Mouse (Mus musculus) liver, postnatal 0 days (tissue): ENCODE data around the gene Hibch. TPM values are rescaled to one million over a fixed set of nuclear protein-coding genes. Genes with fewer than 3 reads are reported as not detected.

Source experiments
- ATAC-seq: fragments of 200-750 bp; cut with Nextera tagmentation; 2 replicates; pipeline ENCODE4 v1.8.0; 2017; ENCODE audit warnings: mild to moderate bottlenecking, moderate library complexity
- DNase-seq: peaks from one replicate; pipeline ENCODE4 v3.0.0-alpha.2; 2016
- H3K27ac ChIP-seq: fragments of 300-500 bp; sonication (generic); 2 replicates; pipeline ENCODE4 v1.5.1; 2014; ENCODE audit warnings: antibody characterized with exemption, moderate library complexity, mild to moderate bottlenecking, low read depth
- H3K27me3 ChIP-seq: fragments of 300-500 bp; sonication (generic); 2 replicates; pipeline ENCODE4 v1.6.1; 2014; ENCODE audit warnings: low read length, control low read depth, mixed read lengths; ENCODE audit not compliant: insufficient read depth
- H3K36me3 ChIP-seq: fragments of 300-500 bp; sonication (generic); replicated peaks from 2 replicates; pipeline ENCODE4 v1.6.1; 2014; ENCODE audit warnings: mild to moderate bottlenecking, control low read depth, low read length, moderate library complexity, mixed read lengths; ENCODE audit not compliant: insufficient read depth
- H3K4me1 ChIP-seq: fragments of 300-500 bp; sonication (generic); 2 replicates; pipeline ENCODE4 v1.6.1; 2014; ENCODE audit warnings: antibody characterized with exemption, mild to moderate bottlenecking, control low read depth; ENCODE audit not compliant: insufficient read depth
- H3K4me2 ChIP-seq: fragments of 300-500 bp; sonication (generic); 2 replicates; pipeline ENCODE4 v1.6.1; 2014; ENCODE audit warnings: low read depth, mild to moderate bottlenecking, low read length, moderate library complexity, mixed read lengths
- H3K4me3 ChIP-seq: fragments of 300-500 bp; sonication (generic); 2 replicates; pipeline ENCODE4 v1.5.1; 2014; ENCODE audit warnings: low read depth, low read length
- H3K9ac ChIP-seq: fragments of 300-500 bp; sonication (generic); replicated peaks from 2 replicates; pipeline ENCODE4 v1.6.1; 2014; ENCODE audit warnings: mild to moderate bottlenecking, moderate library complexity
- H3K9me3 ChIP-seq: fragments of 300-500 bp; sonication (generic); 2 replicates; pipeline ENCODE4 v1.6.1; 2016; ENCODE audit warnings: mild to moderate bottlenecking, control low read depth, low read length, mixed read lengths
- CTCF ChIP-seq: sonication (generic); IDR thresholded peaks from 2 replicates; pipeline ENCODE4 v1.5.1; 2016; ENCODE audit warnings: antibody characterized with exemption, low read depth
- EP300 ChIP-seq: IDR thresholded peaks from 2 replicates; pipeline ENCODE4 v1.6.1; 2016; ENCODE audit warnings: antibody characterized with exemption, low read depth, mild to moderate bottlenecking
- WGBS: fragments of 180-500 bp; shearing (Covaris S2); extraction: QIAGEN DNeasy Blood & Tissue Kit; methylation state at CpG from one replicate; pipeline ENCODE4 v1.1.7; 2014; ENCODE audit not compliant: insufficient replicate concordance; 5-methylcytosine and 5-hydroxymethylcytosine counted together
- polyA plus RNA-seq: library from polyadenylated mRNA; unstranded; fragments of >200 nt; fragmentation: Nextera tagmentation; extraction: Ambion mirVana; gene quantifications from 2 replicates; pipeline ENCODE4 v1.2.1, GENCODE M21; 2015

Hibch gene
- polyA plus RNA-seq, 1 experiment from 2014 or later: 30.1 TPM

DNA sequence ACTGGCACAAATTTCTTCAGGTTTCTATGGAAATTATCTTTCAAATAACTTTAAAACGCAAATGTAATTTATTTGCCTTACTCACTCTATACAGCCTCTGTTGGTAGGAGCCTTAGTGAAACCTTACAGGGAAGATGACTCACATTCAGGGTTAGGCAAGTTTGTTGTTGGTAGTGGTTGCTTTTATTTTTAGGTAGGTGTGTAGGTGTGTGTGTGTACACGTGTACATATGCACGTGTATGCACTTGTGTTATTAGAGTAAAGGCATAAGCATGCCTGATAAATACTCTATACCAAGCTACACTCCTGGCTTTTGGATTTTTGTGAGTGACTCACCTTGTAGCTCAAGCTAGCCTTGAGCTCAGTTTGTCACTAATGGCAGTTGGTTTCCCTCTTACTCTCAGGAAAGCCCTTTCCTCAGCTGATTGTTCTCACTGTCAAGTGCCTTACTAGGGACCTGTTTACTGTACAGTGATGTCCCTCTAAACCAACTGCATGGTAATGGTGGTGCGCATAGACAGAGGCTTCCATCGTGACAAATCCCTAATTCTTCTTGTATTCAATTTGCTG lies 42.2 kb upstream of the Hibch start:
- TF ChIP-seq CTCF: no peak
- no peak for TF ChIP-seq EP300
- ATAC-seq (no peak), DNase-seq (no peak)
- 76% methylated on average over 5 of the region's 5 CpGs for WGBS
- Histone ChIP-seq H3K9me3 (no peaks in the 10 kb centered on the region), H3K4me1 (peaks cover 47% of the 10 kb centered on the region), H3K4me3 (no peak overlapping the region), H3K27me3 (no peaks in the 10 kb centered on the region), H3K4me2 (no peak overlapping the region), H3K36me3 (no peaks in the 10 kb centered on the region), H3K9ac (no peak overlapping the region), H3K27ac (no peak overlapping the region)

GRCm38 (mm10) chr1:52805041-52805440 lies 39.7 kb upstream of the Hibch start:
- WGBS: 46% methylated on average over 1 of the region's 1 CpGs
- TF ChIP-seq EP300 (no peak), CTCF (no peak)

DNA sequence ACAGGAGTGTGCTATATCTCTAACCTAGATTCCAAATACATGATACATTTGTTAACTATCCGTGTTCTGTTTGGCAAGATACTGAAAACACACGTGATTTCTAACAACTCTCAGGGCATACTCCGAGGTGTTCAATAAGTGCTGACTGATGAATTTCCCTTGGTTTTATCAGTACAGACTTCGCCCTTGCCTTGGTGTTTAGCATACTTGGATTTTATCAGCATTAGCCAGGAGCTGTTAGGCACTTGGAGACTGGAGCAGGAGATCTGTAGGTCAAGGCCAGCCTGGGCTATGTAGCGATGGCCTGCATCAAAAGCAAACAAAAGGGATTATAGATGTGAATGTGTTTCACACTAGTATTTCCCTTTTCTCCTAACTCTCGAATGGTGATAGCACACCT lies 36.3 kb upstream of the Hibch start:
- H3K36me3 ChIP-seq: peaks cover 2% of the 10 kb centered on the region
- H3K4me2 ChIP-seq: no peak overlapping the region
- H3K9ac ChIP-seq: no peak overlapping the region
- no peaks in the 10 kb centered on the region for H3K27me3 ChIP-seq
- H3K4me1 ChIP-seq: peaks cover 6% of the 10 kb centered on the region; the same call in 1 of the 2 replicates
- TF ChIP-seq CTCF: no peak
- no peak for TF ChIP-seq EP300
- WGBS: 68% methylated on average over 6 of the region's 6 CpGs
- H3K4me3 ChIP-seq: no peak overlapping the region
- ATAC-seq: no peak
- DNase-seq: no peak
- no peak overlapping the region for H3K27ac ChIP-seq
- H3K9me3 ChIP-seq: no peaks in the 10 kb centered on the region

More at GRCm38 (mm10) chr1:52805041-52805440, 39.7 kb upstream of the Hibch start:
- Histone ChIP-seq H3K27ac (no peak overlapping the region; the same call in 1 of the 2 replicates), H3K27me3 (no peaks in the 10 kb centered on the region), H3K4me2 (no peak overlapping the region), H3K4me1 (peaks cover 25% of the 10 kb centered on the region), H3K9ac (no peak overlapping the region), H3K36me3 (no peaks in the 10 kb centered on the region; the same call in 1 of the 2 replicates), H3K9me3 (no peaks in the 10 kb centered on the region), H3K4me3 (no peak overlapping the region)
- DNase-seq (no peak), ATAC-seq (no peak)

DNA sequence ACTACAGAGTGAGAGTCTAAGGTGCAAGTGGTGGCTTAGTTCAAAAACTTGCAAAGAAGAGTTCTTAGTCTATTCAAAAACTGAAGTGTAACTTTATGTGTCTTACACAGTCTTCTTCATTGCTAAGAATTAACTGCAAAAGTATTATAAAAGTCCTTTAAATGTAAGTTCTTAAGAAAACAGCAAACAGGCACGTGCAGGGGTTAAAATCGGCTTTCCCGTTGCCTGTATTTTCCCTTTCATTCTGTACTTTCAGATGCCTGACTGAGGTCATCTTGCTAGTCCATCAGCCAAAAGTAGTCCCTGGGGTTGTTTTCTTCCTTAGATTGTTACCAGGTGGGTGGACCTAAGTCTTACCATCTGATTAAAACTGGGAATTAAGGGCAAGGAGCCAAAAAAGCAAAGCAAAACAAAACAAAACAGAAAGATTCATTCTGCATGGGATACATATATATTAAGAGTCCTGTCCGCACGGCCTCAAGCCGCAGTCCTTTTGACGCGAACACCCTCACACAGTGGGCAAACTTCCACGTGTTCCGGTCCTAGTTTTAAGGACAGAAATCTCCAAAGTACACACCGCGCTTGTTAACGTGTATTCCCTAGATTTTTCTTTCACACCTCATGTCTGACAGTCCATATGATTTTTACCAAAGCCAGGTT lies 28.4 kb upstream of the Hibch start:
- no peaks in the 10 kb centered on the region for H3K9me3 ChIP-seq
- no peak for DNase-seq
- no peaks in the 10 kb centered on the region for H3K27me3 ChIP-seq
- peak overlapping the region; percentile 80; the same call in 1 of the 2 replicates for H3K9ac ChIP-seq
- H3K4me2 ChIP-seq: peak overlapping the region; percentile 96
- no peak for ATAC-seq
- peaks cover 13% of the 10 kb centered on the region for H3K4me1 ChIP-seq
- no peaks in the 10 kb centered on the region; the same call in 1 of the 2 replicates for H3K36me3 ChIP-seq
- WGBS: 58% methylated on average over 13 of the region's 13 CpGs
- TF ChIP-seq CTCF (no peak), EP300 (no peak)
- H3K4me3 ChIP-seq: peak overlapping the region; percentile 75
- H3K27ac ChIP-seq: 0 out of 2 replicates have a peak overlapping the region, but pooled peaks have one; percentile 90

DNA sequence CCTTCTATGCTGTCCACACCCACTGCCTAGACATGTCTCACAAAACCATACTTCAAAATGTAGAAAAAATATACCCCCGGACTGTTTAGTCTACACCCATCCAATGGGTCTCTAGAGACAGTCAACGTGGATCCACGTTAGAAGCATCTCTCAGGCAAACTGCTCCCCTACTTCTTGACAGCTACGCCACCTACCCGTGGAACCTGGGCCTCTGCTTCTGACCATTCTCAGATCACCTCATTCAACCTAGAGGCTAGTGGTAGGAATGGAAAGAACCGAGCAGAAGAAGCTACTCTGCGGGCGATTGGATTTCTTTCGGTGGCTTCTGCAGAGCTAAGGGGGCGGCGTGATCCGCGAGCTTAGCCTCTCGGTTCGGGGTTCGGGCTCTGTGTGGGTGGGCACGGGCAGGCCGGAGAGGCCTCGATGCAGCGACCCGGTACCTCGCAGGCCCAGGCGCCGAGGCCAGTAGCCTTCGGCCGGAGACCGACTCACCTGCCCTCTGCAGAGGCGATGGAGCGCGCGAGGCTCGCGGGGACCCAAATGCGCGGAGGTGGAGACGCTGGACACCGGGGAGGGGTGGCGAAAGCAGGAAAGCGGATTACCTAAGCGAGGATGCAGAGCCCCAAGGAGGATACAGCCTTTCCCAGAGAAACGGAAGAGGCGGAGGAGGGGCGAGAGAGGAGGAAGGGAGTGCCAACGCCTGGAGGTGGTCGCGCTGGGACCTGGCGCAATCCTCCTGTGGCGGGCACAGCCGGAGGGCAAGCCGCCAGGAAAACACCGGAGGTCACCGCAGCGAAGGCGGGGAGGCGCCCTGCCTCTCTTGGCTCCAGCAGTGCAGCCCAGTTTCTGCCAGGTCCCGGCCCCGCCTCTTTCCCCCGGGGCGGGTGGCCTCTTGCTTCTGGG lies 27.6 kb upstream of the Hibch start, which contains the start of gene Inpp1:
Gene Inpp1, minus strand, starts transcription at position 779 of the 903 bp plus-strand sequence.
- Histone ChIP-seq H3K36me3 (no peaks in the 10 kb centered on the region; the same call in 1 of the 2 replicates), H3K9ac (peak within 1 kb of the TSS; percentile 80), H3K4me1 (peaks cover 13% of the 10 kb centered on the region), H3K9me3 (no peaks in the 10 kb centered on the region), H3K4me2 (peak within 1 kb of the TSS; percentile 96), H3K4me3 (peak within 1 kb of the TSS; percentile 75), H3K27me3 (no peaks in the 10 kb centered on the region), H3K27ac (peak within 1 kb of the TSS; percentile 90)
- TF ChIP-seq CTCF (peak; percentile 70), EP300 (peak; percentile 19; the same call in 1 of the 2 replicates)
- DNase-seq (peak; percentile 85), ATAC-seq (peak; percentile 88)
- WGBS: under 1% methylated on average over 53 of the region's 59 CpGs

DNA sequence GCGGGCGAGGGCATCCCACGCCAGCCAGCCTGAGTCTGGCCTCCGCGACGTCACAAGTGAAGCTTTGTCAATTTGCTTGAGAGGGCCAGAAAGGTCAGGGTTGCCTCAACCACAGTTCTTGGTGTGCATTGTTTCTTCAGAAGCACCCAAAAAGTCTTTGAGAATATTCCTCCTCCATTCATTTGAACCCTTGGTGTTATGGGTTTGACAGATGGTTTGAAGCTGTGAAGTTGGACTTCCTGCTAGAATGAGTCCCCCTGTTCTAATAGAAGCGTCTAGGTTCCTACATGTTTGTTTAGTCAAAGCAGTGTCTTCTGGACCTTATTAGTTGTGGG lies 26.9 kb upstream of the Hibch start:
- peaks cover 13% of the 10 kb centered on the region for H3K4me1 ChIP-seq
- no peaks in the 10 kb centered on the region for H3K27me3 ChIP-seq
- WGBS: 3% methylated on average over 6 of the region's 7 CpGs
- H3K9me3 ChIP-seq: no peaks in the 10 kb centered on the region
- ATAC-seq (no peak), DNase-seq (no peak)
- peak overlapping the region; percentile 90; the same call in 1 of the 2 replicates for H3K27ac ChIP-seq
- peak overlapping the region; percentile 75 for H3K4me3 ChIP-seq
- TF ChIP-seq CTCF (no peak), EP300 (no peak)
- H3K9ac ChIP-seq: peak overlapping the region; percentile 80
- no peaks in the 10 kb centered on the region; the same call in 1 of the 2 replicates for H3K36me3 ChIP-seq
- H3K4me2 ChIP-seq: peak overlapping the region; percentile 96
